Mouse (Mus musculus) layer of hippocampus, postnatal 36 days (tissue): ENCODE measurements around the gene 2010300C02Rik. TPM values are rescaled to one million over a fixed set of nuclear protein-coding genes. Genes with fewer than 3 reads are reported as not detected.

Experiments used
- DNase-seq, 2 experiments: peaks; one replicate each; pipeline ENCODE4 v3.0.0; 2022
- total RNA-seq, 2 experiments: library from RNA; stranded (reverse); gene quantifications; 2 replicates each; pipeline ENCODE4 v1.2.3; 2021

Gene 2010300C02Rik
- total RNA-seq, 2 experiments from 2014 or later = 362 to 390 TPM

- DNase-seq = no peak
Measured at GRCm38 (mm10) chr1:37566754-37567153, 153.1 kb downstream of the 2010300C02Rik start.

GRCm38 (mm10) chr1:37566344-37566743, 153.5 kb downstream of the 2010300C02Rik start:
- DNase-seq = no peak

GRCm38 (mm10) chr1:37565396-37565795, 154.5 kb downstream of the 2010300C02Rik start:
- no peak for DNase-seq

- DNase-seq = no peak
Measured at GRCm38 (mm10) chr1:37561955-37562354, 157.9 kb downstream of the 2010300C02Rik start.

Other genes starting within 250 kb of the 2010300C02Rik start
- 10 to 100 TPM; 31.4 to 32.6 TPM for gene Mgat4a, start 179.1 kb downstream of the 2010300C02Rik start, total RNA-seq
- gene Tsga10, start 146.3 kb upstream of the 2010300C02Rik start, total RNA-seq = 10 to 100 TPM; 29.5 to 33.9 TPM
- 1 to 10 TPM; 7.5 to 7.7 TPM for gene Lipt1, start 151.7 kb upstream of the 2010300C02Rik start, total RNA-seq
- 10 to 100 TPM; 11.9 to 13.9 TPM for gene Mitd1, start 170.3 kb upstream of the 2010300C02Rik start, total RNA-seq
- gene Mrpl30, start 170.4 kb upstream of the 2010300C02Rik start, total RNA-seq = 100 to 1,000 TPM; 137 to 150 TPM
- gene Lyg2, start 196.4 kb upstream of the 2010300C02Rik start, total RNA-seq = not detected
- gene Lyg1, start 237.7 kb upstream of the 2010300C02Rik start, total RNA-seq = not detected